Mouse (Mus musculus): ENCODE data around the gene Maml2.

GRCm38 (mm10) chr9:13492807-13493206 is 195.1 kb downstream of the Maml2 start:
- no peak for TF ChIP-seq CTCF (conservative IDR thresholded peaks at IDR 0.05; ENCODE audit: low read length)
- TF ChIP-seq NANOG (IDR thresholded peaks at IDR 0.05; ENCODE audit: borderline replicate concordance, low read length): no peak

All from E14TG2a.4 (cell line).